Mouse (Mus musculus) lung, postnatal 0 days (tissue): ENCODE measurements around the gene Gm20388.

Source experiments
- CTCF ChIP-seq: IDR thresholded peaks from 2 replicates; pipeline ENCODE4 v1.5.1; 2016; ENCODE audit warnings: antibody characterized with exemption, mild to moderate bottlenecking
- EP300 ChIP-seq: IDR thresholded peaks from 2 replicates; pipeline ENCODE4 v1.6.1; 2016; ENCODE audit warnings: antibody characterized with exemption, mild to moderate bottlenecking, control low read depth

DNA sequence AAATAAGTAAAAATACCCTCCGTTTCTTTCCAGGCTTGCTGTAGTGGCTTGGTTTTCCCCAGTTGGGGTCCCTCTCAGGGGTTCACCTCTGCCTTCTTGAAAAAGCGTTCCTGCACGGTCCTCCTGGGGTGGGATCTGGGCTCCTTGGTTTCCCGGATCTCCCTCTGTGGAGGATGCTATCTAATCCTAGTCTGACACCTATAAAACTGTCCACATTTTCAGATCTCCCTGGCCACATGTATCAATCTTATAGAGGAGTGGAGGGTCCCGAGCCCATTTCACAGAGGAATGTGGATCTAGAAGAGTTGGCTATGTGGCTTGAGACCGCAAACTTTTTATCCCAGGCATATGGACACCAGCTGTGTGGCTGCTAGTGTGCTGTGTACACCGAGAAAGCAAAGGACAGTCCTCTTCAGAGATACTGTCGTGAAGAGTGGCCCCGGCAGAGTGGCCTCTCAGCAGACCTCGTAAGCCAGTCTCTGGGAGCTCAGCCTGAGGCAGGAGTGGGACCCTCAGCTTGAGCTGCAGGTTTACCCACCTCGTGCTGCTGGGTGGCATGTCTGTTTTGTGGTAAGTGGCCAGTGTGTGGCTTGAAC, 2768.8 kb downstream of the Gm20388 start:
- no peak for TF ChIP-seq CTCF
- TF ChIP-seq EP300 = no peak
